Mouse (Mus musculus) embryo, embryonic 10.5 days (tissue): ENCODE data around the gene 1110051M20Rik.
"Not testable (repeated sequence)": the region's sequence is repeated elsewhere in the genome, so short reads cannot be mapped to it uniquely, and the experiment has no call there.

Source experiments
- DNase-seq: peaks from one replicate; pipeline ENCODE4 v3.0.0-alpha.2; 2015; ENCODE audit warnings: low spot score

The 1110051M20Rik gene

GRCm38 (mm10) chr2:91444286-91444892 lies at the start of gene 1110051M20Rik:
1110051M20Rik (minus strand) TSS chr2:91444704.
- peak; percentile 97 for DNase-seq

- DNase-seq, result no peak
Measured at GRCm38 (mm10) chr2:91493981-91494380, 49.5 kb upstream of the 1110051M20Rik start.

- DNase-seq, result no peak
Measured at GRCm38 (mm10) chr2:91492071-91492635, 47.6 kb upstream of the 1110051M20Rik start.

- DNase-seq, result not testable (repeated sequence)
Measured at GRCm38 (mm10) chr2:91487295-91487694, 42.8 kb upstream of the 1110051M20Rik start.

- DNase-seq, result no peak
Measured at GRCm38 (mm10) chr2:91485256-91485655, 40.8 kb upstream of the 1110051M20Rik start.

DNA sequence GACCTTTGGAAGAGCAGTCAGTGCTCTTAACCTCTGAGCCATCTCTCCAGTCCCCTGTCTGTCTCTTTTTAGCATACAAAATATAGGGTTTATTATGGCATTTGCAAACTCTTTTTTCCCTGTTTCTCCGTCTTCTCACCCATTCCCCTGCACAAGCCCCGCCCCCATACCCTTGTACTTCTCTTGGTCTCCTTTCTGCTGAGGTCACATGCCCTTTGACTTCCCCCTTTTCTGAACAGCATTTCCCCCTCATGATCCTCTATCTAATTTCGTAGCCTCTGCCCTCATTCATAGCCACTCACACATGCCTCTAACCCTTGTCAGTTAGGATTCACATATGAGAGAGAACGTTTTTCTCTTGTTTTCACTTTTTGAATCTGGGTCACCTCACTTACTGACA lies 40.2 kb upstream of the 1110051M20Rik start:
- DNase-seq, result no peak

- peak; percentile 88 for DNase-seq
Measured at GRCm38 (mm10) chr2:91480805-91481514, 36.5 kb upstream of the 1110051M20Rik start.

- no peak for DNase-seq
Measured at GRCm38 (mm10) chr2:91480399-91480801, 35.9 kb upstream of the 1110051M20Rik start.

- no peak for DNase-seq
Measured at GRCm38 (mm10) chr2:91476841-91477240, 32.3 kb upstream of the 1110051M20Rik start.

- no peak for DNase-seq
Measured at GRCm38 (mm10) chr2:91476251-91476661, 31.8 kb upstream of the 1110051M20Rik start.

DNA sequence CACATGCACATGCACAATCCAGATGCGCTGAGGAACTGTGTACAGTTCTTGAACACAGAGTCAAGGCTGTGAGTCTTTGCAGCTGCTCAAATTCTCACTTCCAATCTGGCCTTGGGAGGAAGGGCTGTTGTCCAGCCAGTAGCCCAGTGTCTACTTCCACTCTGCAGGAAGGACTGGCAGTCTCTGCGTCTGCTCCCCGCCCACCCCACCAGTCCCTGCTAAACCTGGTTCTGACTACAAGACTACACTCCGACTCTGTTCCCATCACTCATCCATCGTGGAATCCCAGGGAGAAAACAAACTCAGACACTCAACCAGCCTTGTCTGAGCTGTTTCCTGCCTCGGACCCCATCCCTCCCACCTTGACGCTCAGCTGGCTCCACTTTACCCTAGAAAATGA lies 31.3 kb upstream of the 1110051M20Rik start:
- no peak for DNase-seq

- DNase-seq, result no peak
Measured at GRCm38 (mm10) chr2:91474358-91474757, 29.9 kb upstream of the 1110051M20Rik start.

- DNase-seq, result no peak
Measured at GRCm38 (mm10) chr2:91470055-91470647, 25.6 kb upstream of the 1110051M20Rik start.

GRCm38 (mm10) chr2:91467613-91468012 lies 23.1 kb upstream of the 1110051M20Rik start:
- no peak for DNase-seq

- DNase-seq, result no peak
Measured at GRCm38 (mm10) chr2:91465934-91466333, 21.4 kb upstream of the 1110051M20Rik start.

GRCm38 (mm10) chr2:91462681-91463080 lies 18.2 kb upstream of the 1110051M20Rik start:
- no peak for DNase-seq

- peak; percentile 65 for DNase-seq
Measured at GRCm38 (mm10) chr2:91462196-91462595, 17.7 kb upstream of the 1110051M20Rik start.

GRCm38 (mm10) chr2:91461341-91461740 lies 16.8 kb upstream of the 1110051M20Rik start:
- no peak for DNase-seq

- no peak for DNase-seq
Measured at GRCm38 (mm10) chr2:91460771-91461170, 16.3 kb upstream of the 1110051M20Rik start.

DNA sequence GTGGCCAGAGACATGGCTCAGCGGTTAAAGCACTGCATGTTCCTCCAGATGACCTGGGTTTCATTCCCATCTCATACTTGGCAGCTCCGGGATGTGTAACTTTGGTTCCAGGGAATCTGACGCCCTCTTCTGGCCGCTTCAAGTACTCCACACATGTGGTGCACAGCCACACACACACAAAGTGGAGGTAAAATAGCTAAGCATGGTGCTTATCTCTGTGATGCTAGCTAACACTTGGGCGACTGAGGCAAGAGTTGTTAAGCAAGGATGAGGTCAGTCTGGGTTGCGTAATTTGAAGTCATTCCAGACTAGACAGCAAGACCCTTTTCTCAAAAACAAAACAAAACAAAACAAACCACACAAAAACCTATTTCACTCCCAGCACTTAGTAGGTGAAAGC lies 15.6 kb upstream of the 1110051M20Rik start:
- no peak for DNase-seq

- peak; percentile 87 for DNase-seq
Measured at GRCm38 (mm10) chr2:91458673-91459391, 14.3 kb upstream of the 1110051M20Rik start.

GRCm38 (mm10) chr2:91458252-91458672 lies 13.8 kb upstream of the 1110051M20Rik start:
- DNase-seq, result peak; percentile 77
